Mouse (Mus musculus) CH12.LX (cell line): ENCODE data around the gene Rassf2. TPM values are rescaled to one million over a fixed set of nuclear protein-coding genes. Genes with fewer than 3 reads are reported as not detected.

Source experiments
- DNase-seq: peaks from one replicate; pipeline ENCODE4 v3.0.0-alpha.2; 2013; ENCODE audit errors: extremely low read depth
- H3K27ac ChIP-seq: 2 replicates; pipeline ENCODE4 v1.5.1; 2012; ENCODE audit warnings: low read depth, mild to moderate bottlenecking, control low read depth, moderate library complexity; ENCODE audit not compliant: insufficient read depth
- H3K27me3 ChIP-seq: replicated peaks from 2 replicates; pipeline ENCODE3; 2012; ENCODE audit warnings: inconsistent platforms
- H3K36me3 ChIP-seq, 2 experiments: replicated peaks in 1 of 2; 2 replicates each; pipeline versions ENCODE3 to v1.6.1; 2012; ENCODE audit warnings: inconsistent platforms in 1 of 2, low read length in 1 of 2, mild to moderate bottlenecking in 1 of 2, mixed read lengths in 1 of 2, moderate library complexity in 1 of 2; ENCODE audit not compliant: control insufficient read depth in 1 of 2, insufficient read depth in 1 of 2
- H3K4me1 ChIP-seq, 2 experiments: 2 replicates each; pipeline ENCODE4 v1.6.1; 2012; ENCODE audit warnings: inconsistent platforms in 1 of 2, moderate library complexity in 1 of 2; ENCODE audit not compliant: insufficient read depth in 2 of 2, control insufficient read depth in 1 of 2
- H3K4me2 ChIP-seq: 2 replicates; pipeline ENCODE4 v1.6.1; 2012; ENCODE audit warnings: low read depth, mild to moderate bottlenecking, control low read depth; ENCODE audit not compliant: poor library complexity, insufficient read depth, severe bottlenecking
- H3K4me3 ChIP-seq, 3 experiments: fragments of 150-350 bp in 1 of 3; sonication (generic) in 1 of 3; replicated peaks in 1 of 3; 2 replicates each; pipeline versions ENCODE3 to v1.5.1; 2011 to 2012; ENCODE audit warnings: low read depth in 2 of 3, low read length in 2 of 3, mild to moderate bottlenecking in 2 of 3, moderate library complexity in 2 of 3, control low read depth in 1 of 3, improper control_type of control experiment in 1 of 3, inconsistent platforms in 1 of 3, mixed read lengths in 1 of 3; ENCODE audit not compliant: poor library complexity in 1 of 3
- H3K79me2 ChIP-seq: replicated peaks from 2 replicates; pipeline ENCODE4 v1.6.1; 2012; ENCODE audit warnings: mild to moderate bottlenecking, moderate library complexity; ENCODE audit not compliant: control insufficient read depth, poor library complexity, insufficient read depth, severe bottlenecking; ENCODE audit errors: extremely low read depth
- H3K9ac ChIP-seq: 2 replicates; pipeline ENCODE4 v1.6.1; 2012; ENCODE audit warnings: low read depth, mild to moderate bottlenecking, control low read depth, moderate library complexity; ENCODE audit not compliant: insufficient read depth
- H3K9me3 ChIP-seq: replicated peaks from 2 replicates; pipeline ENCODE3; 2012; ENCODE audit warnings: low read length, inconsistent platforms, mixed read lengths
- BHLHE40 ChIP-seq: IDR thresholded peaks from 2 replicates; pipeline ENCODE4 v1.6.1; 2011; ENCODE audit warnings: mild to moderate bottlenecking, low read depth, low read length, improper control_type of control experiment
- MEF2A ChIP-seq: IDR thresholded peaks from 2 replicates; pipeline ENCODE4 v1.6.1; 2014; ENCODE audit warnings: low read depth, mild to moderate bottlenecking, inconsistent platforms, low read length, improper control_type of control experiment, borderline replicate concordance
- PAX5 ChIP-seq: IDR thresholded peaks from 2 replicates; pipeline ENCODE4 v1.6.1; 2012; ENCODE audit warnings: low read length, inconsistent platforms, mixed read lengths
- POLR2A ChIP-seq: IDR thresholded peaks from 2 replicates; pipeline ENCODE4 v1.6.1; 2011; ENCODE audit warnings: low read depth, mild to moderate bottlenecking, improper control_type of control experiment, low read length
- RAD21 ChIP-seq: IDR thresholded peaks from 2 replicates; pipeline ENCODE4 v1.6.1; 2011; ENCODE audit warnings: low read depth, mild to moderate bottlenecking, low read length, improper control_type of control experiment, moderate library complexity
- RCOR1 ChIP-seq: conservative IDR thresholded peaks from 2 replicates; pipeline ENCODE4 v1.6.1; 2012; ENCODE audit warnings: low read depth, mild to moderate bottlenecking, inconsistent platforms, low read length, improper control_type of control experiment
- SIN3A ChIP-seq: IDR thresholded peaks from 2 replicates; pipeline ENCODE4 v1.6.1; 2012; ENCODE audit warnings: low read length, improper control_type of control experiment, inconsistent platforms
- SMC3 ChIP-seq: IDR thresholded peaks from 2 replicates; pipeline ENCODE4 v1.6.1; 2011; ENCODE audit warnings: low read depth, low read length, improper control_type of control experiment
- USF1 ChIP-seq: IDR thresholded peaks from 2 replicates; pipeline ENCODE4 v1.6.1; 2014; ENCODE audit warnings: low read depth, mild to moderate bottlenecking, inconsistent platforms, low read length, improper control_type of control experiment
- ZMIZ1 ChIP-seq: IDR thresholded peaks from 2 replicates; pipeline ENCODE4 v1.6.1; 2012; ENCODE audit warnings: low read depth, mild to moderate bottlenecking, inconsistent platforms, low read length, improper control_type of control experiment
- ZNF384 ChIP-seq: IDR thresholded peaks from 2 replicates; pipeline ENCODE4 v1.6.1; 2012; ENCODE audit warnings: low read depth, low read length, improper control_type of control experiment, inconsistent platforms
- dilution Hi-C: fragments of 300-500 bp; cut with MboI; formaldehyde crosslinking; loops from 2 replicates; pipeline ENCODE4 v1.14.3; 2020; ENCODE audit warnings: low sequenced_read_pairs; ENCODE audit not compliant: extremely low pct_unique_long_range_greater_than_20kb, extremely low pct_ligation_motif_present
- in situ Hi-C: fragments of 300-500 bp; cut with MboI; formaldehyde crosslinking; loops from 3 replicates; pipeline ENCODE4 v1.14.3; 2019; ENCODE audit warnings: low sequenced_read_pairs, low pct_ligation_motif_present, low pct_unique_long_range_greater_than_20kb, mixed read lengths
- polyA plus RNA-seq: library from polyadenylated mRNA; unstranded; fragments of >175 nt; gene quantifications from 2 replicates; pipeline ENCODE4 v1.2.1, GENCODE M21; 2012; ENCODE audit warnings: low read depth; ENCODE audit not compliant: insufficient read length
- total RNA-seq, 2 experiments: library from RNA; depleted of rRNA; stranded (reverse); fragments of 300-350 nt in 1 of 2; fragments of >200 nt in 1 of 2; gene quantifications; 2 replicates each; pipeline ENCODE4 v1.2.3; 2012 to 2014

Gene Rassf2
- total and polyA plus RNA-seq, 3 experiments: 33.8 to 61.5 (median 45.3) TPM

DNA sequence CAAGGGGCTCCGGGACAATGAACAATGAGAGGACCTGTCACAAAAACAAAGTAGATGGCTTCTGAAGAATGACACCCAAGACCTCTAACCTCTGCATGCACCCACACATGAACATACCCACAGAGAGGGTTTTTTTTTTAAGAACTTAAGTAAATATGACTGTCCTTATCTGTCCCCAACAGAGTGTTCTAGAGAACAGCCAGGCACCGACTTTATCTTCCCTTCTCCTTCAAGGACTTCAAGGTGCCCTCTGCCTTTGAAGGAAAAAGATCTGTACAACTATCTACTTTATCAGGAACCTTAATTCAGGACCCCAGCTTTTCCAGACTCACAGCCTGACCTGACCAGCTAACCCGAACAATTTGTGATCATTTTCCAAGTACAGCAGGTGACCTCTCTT, 89.6 kb downstream of the Rassf2 start:
- Histone ChIP-seq H3K9me3 (no peaks in the 10 kb centered on the region), H3K4me3 (no peak overlapping the region), H3K4me2 (no peak overlapping the region), H3K36me3 (peaks cover 3 to 5% of the 10 kb centered on the region in 2 experiments), H3K9ac (no peak overlapping the region), H3K27me3 (no peaks in the 10 kb centered on the region), H3K79me2 (no peaks in the 10 kb centered on the region), H3K27ac (no peak overlapping the region), H3K4me1 (peaks cover 2 to 24% of the 10 kb centered on the region in 2 experiments; a peak in 2 of 4 replicates)
- TF ChIP-seq SIN3A: no peak
- TF ChIP-seq POLR2A: no peak
- TF ChIP-seq USF1: no peak
- TF ChIP-seq BHLHE40: no peak
- TF ChIP-seq RAD21: no peak
- TF ChIP-seq MEF2A: no peak
- TF ChIP-seq SMC3: no peak
- no peak for TF ChIP-seq PAX5
- no peak for TF ChIP-seq RCOR1
- TF ChIP-seq ZMIZ1: no peak
- no peak for TF ChIP-seq ZNF384
- DNase-seq: no peak
- dilution Hi-C loops: no loop called here
- in situ Hi-C loops: loop anchor here (25.0 kb wide), 1 partner anchor 403 kb away; no protein-coding TSS in a partner anchor

Other genes with a start within 250 kb of the Rassf2 start
- gene Erv3, start 170.5 kb downstream of the Rassf2 start, total RNA-seq (2012; rRNA removed): not detected in 2 replicates
- not detected in 2 replicates for gene Erv3, start 170.5 kb downstream of the Rassf2 start, total RNA-seq (2014; rRNA removed)
- not detected in 2 replicates for gene Erv3, start 170.5 kb downstream of the Rassf2 start, polyA plus RNA-seq
- 3.5 and 4.5 TPM in 2 replicates for gene Prnp, start 120.3 kb downstream of the Rassf2 start, total RNA-seq (2012; rRNA removed)
- gene Prnp, start 120.3 kb downstream of the Rassf2 start, total RNA-seq (2014; rRNA removed): 5.7 and 6.8 TPM in 2 replicates
- gene Prnp, start 120.3 kb downstream of the Rassf2 start, polyA plus RNA-seq: 4.3 and 6.4 TPM in 2 replicates
- gene Prn, start 120.3 kb downstream of the Rassf2 start, total RNA-seq (2012; rRNA removed): not detected in 2 replicates
- gene Prn, start 120.3 kb downstream of the Rassf2 start, total RNA-seq (2014; rRNA removed): not detected in 2 replicates
- gene Prn, start 120.3 kb downstream of the Rassf2 start, polyA plus RNA-seq: not detected in 2 replicates
- gene Prnd, start 79.4 kb downstream of the Rassf2 start, total RNA-seq (2012; rRNA removed): 0.76 and 1.0 TPM in 2 replicates
- gene Prnd, start 79.4 kb downstream of the Rassf2 start, total RNA-seq (2014; rRNA removed): 4.7 and 5.6 TPM in 2 replicates
- 11.4 and 12.8 TPM in 2 replicates for gene Prnd, start 79.4 kb downstream of the Rassf2 start, polyA plus RNA-seq
- 11.8 and 13.4 TPM in 2 replicates for gene Slc23a2, start 114.8 kb upstream of the Rassf2 start, total RNA-seq (2012; rRNA removed)
- gene Slc23a2, start 114.8 kb upstream of the Rassf2 start, total RNA-seq (2014; rRNA removed): 10.6 and 11.0 TPM in 2 replicates
- 20.3 and 21.7 TPM in 2 replicates for gene Slc23a2, start 114.8 kb upstream of the Rassf2 start, polyA plus RNA-seq
- 20.3 and 27.7 TPM in 2 replicates for gene Tmem230, start 217.5 kb upstream of the Rassf2 start, total RNA-seq (2012; rRNA removed)
- gene Tmem230, start 217.5 kb upstream of the Rassf2 start, total RNA-seq (2014; rRNA removed): 34.7 and 35.2 TPM in 2 replicates
- gene Tmem230, start 217.5 kb upstream of the Rassf2 start, polyA plus RNA-seq: 28.9 and 38.2 TPM in 2 replicates
- gene Pcna, start 223.1 kb upstream of the Rassf2 start, total RNA-seq (2012; rRNA removed): 354 and 466 TPM in 2 replicates
- 839 and 915 TPM in 2 replicates for gene Pcna, start 223.1 kb upstream of the Rassf2 start, total RNA-seq (2014; rRNA removed)
- 550 and 554 TPM in 2 replicates for gene Pcna, start 223.1 kb upstream of the Rassf2 start, polyA plus RNA-seq
- 18.7 and 20.3 TPM in 2 replicates for gene Cds2, start 232.9 kb upstream of the Rassf2 start, total RNA-seq (2012; rRNA removed)
- gene Cds2, start 232.9 kb upstream of the Rassf2 start, total RNA-seq (2014; rRNA removed): 15.9 and 21.2 TPM in 2 replicates
- 26.0 and 38.9 TPM in 2 replicates for gene Cds2, start 232.9 kb upstream of the Rassf2 start, polyA plus RNA-seq